Mouse (Mus musculus) heart, adult 11 months (tissue): ENCODE results near the gene Tmed9.
"Not testable (repeated sequence)": the region's sequence is repeated elsewhere in the genome, so short reads cannot be mapped to it uniquely, and the experiment has no call there.

Experiments used
- DNase-seq: peaks from one replicate; pipeline ENCODE4 v3.0.0; 2022

Gene Tmed9

DNA sequence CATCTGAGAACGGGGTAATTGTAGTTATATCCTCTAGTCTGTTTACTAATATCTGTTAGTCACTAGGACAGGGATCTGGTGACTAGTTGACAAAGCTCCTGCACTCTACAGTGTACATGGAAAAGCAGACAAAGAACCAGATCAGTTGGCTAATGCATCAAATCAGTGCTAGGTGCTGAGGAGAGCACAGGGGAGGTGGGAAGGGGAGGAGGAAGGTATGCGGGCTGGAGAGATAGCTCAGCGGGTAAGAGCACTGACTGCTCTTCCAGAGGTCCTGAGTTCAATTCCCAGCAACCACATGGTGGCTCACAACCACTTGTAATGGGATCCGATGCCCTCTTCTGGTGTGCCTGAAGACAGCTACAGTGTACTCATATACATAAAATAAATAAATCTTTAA, 5.0 kb upstream of the Tmed9 start:
- peak; percentile 81 for DNase-seq

DNA sequence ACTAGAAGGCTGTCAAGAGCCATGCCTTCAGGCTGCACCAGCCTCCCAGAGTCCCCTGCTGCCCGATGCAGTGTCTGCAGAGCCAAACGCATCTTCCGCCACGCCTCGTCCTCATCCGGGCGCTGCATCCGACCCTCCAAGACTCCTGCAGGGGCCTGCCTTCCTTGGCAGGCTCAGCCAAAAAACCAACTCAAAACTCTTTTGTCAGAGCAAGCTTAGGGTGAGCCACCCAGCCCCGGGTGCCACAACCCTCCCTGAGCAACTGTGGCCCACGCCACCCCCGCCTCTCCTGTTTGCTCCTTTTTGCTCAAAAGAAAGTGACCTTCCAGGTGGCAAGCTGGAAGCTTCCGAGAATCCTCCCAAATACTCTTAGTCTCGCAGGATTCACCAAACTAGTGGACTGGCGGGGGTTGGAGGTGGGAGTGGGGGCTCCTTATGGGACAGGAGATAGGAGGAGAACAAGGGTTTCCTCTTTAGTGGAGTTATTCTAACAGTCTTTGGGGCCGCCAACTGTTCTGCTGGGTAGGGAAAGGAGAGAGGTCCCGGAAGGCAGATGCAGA, 3.7 kb upstream of the Tmed9 start:
- DNase-seq = peak; percentile 93

DNA sequence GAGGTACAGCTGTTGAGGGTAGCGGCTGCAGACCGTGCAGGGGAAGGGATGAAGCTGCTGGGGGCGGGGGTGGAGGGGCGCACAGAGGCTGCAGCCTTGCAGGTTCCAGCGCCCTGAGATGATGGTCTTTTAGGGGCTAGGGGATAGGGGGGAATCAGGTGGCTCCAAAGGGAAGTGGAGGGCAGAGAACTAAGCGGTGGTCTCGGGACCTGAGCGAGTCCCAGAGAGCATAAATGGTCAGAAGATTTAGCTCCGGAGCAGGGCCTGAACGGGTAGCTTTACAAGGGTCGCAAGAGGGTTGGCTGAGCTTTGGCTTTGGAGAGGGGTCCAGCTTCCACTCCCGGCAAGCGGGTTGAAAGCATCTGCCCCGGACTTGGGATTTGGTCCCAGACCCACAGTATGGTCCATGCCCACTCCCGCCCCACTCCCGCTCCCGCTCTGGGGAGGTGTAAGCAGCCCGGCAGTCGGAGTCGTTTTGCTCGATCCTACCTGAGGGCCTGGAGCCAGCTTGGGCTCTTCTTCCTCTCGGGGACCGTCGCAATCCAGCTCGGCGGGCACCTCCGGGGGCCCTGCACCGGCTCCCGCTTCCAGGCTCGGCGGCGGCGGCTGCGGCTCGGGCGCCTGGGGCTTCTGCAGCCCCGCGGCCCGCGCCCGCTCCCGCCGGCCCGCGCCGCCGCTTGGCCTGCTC, 3.1 kb upstream of the Tmed9 start:
- DNase-seq = peak; percentile 94

DNA sequence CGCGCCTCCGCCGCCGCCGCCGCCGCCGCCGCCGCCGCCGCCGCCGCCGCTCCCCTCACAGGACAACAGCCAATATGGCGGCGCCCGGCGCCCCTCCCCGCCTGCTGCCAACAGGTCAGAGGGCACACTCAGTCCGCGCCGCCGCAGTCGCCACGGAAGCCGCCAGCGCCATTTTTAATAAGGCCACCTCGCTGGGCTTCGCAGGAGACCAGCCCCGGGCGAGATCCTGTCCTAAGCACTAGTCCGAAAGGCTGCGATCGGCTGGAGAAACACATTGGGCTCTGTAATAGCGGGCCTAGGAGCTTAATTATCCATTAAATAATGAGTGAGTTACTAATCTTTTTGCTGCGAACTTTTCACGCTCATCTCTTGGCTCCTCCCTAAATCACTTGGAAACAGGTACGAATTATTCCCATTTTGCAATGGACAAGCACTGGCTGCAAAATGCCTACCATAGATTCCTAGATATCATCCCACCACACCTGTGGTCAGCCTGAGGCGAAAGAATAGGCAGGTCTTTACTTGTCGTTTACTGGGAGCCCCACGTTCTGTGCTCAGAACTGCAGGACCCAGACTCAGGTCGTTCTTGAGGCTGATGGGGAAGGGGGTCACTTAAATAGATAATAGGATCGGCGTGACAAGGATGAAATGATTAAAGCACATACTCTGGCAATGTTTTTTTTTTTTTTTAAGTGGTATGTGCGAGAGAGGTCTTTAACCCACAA, 2.3 kb upstream of the Tmed9 start, which contains the start of gene Fam193b:
Gene Fam193b, minus strand, starts transcription at position 94 of the 725 bp plus-strand sequence.
- peak; percentile 99 for DNase-seq

DNA sequence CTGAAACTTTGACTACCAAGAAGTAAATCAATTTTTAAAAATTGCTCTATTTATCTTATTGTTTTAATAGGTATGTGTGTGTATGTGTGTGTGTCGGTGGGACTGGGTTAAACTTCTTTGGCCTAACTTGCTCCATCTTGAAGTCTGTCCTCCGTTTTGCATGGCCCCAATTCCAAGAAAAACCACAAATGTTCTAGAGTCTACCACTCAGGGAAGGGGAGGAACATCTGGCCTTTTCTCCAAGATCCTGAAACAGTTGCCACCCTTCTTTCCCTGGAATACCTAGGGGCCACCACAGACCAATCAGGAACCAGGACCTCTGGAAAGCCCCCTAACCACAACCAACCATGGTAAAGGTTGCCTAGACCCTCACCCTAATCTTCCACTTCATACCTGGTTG, 1.6 kb upstream of the Tmed9 start:
- peak; percentile 80 for DNase-seq

DNA sequence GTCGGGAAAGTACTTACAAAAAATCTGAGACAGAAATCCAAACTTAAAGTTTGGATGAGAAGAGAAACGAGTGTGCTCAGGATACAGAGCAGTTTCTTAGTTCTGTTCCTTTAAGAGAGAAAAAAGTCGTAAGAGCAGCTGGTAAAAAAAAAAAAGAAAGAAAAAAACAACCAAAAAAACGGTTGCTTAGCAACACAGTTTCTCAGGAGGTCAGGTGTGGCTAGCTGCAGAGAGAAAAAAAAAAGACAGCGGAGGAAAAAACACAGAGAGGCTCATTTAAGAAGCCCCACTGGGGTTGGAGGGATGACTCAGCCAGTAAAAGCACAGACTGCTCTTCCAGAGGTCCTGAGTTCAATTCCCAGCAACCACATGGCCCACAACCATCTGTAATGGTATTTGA, 789 bp downstream of the Tmed9 start:
- DNase-seq = no peak

DNA sequence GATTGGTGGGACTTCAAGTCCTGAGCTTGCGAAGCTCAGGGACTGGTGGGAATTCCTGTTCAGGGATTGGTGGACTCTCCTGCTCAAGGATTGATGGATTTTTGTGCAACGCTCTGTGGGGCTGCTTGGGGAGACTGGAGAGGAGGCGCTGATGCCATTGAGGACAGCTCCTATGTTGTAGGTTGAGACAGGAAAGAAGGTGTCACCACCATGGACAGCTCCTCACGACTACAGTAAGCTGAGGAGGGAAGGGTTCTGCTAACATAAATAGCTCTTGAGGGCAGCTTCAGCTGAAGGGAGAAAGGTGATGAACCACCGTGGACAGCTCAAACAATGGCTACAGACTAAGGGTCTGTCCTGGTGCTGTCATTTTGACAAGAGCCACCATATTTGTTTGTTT, 2.4 kb downstream of the Tmed9 start:
- peak; percentile 81 for DNase-seq

DNA sequence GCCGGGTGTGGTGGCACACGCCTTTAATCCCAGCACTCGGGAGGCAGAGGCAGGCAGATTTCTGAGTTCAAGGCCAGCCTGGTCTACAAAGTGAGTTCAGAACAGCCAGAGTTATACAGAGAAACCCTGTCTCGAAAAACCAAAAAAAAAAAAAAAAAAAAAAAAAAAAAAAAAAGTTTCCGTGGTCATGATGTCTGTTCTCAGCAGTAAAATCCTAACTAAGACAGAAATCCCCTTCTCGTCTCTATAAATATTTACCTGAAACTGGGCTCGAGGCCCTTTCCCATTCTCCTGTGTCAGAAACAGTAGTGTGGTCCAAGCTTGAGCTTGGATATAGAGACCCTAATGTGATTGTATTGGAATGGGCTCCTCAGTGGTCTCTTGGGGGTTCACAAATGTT, 3.3 kb downstream of the Tmed9 start:
- not testable (repeated sequence) for DNase-seq

DNA sequence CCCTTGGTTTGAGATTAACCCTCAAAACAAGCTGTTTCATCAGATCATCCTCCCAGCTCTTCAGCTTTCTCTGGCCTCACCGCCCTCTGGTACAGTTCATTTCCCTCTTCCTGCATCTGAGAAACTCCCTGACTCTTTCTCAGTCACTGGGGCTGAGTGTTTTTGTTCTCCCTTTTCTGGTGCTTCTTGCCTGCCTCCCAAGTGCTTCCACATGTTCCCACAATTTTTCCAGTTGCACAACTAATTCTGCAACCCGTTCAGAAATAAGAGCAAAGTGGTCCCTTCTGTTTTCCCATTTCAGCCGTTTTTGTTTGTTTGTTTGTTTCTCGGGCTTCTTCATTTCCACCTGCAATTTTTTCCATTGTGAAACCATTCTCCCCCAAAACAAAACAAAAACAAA, 4.6 kb downstream of the Tmed9 start:
- peak; percentile 57 for DNase-seq

DNA sequence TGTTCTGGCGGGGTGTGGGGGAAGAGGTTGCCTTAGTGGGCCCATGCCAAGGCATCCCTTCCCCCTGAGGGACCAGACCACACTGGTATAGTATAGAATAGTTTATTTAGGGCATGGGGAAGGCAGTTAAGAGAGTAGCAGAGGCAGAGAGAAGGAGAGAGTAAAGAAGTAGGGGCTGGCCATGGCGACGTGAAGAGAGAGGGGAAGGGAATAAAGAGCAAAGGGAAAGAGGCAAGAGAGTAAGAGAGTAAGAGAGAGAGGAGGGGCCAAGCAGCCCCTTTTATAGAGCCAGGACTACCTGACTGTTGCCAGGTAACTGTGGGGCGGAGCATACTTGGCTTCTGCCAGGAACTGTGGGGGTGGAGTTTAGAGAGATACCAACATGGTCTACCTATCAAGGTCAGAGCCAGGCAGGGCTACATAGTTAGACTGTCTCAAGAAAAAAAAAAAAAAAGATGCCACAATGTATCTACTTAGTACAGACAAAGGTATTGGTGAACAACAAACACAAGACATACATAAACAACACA, 18.5 kb downstream of the Tmed9 start:
- DNase-seq = peak; percentile 83

DNA sequence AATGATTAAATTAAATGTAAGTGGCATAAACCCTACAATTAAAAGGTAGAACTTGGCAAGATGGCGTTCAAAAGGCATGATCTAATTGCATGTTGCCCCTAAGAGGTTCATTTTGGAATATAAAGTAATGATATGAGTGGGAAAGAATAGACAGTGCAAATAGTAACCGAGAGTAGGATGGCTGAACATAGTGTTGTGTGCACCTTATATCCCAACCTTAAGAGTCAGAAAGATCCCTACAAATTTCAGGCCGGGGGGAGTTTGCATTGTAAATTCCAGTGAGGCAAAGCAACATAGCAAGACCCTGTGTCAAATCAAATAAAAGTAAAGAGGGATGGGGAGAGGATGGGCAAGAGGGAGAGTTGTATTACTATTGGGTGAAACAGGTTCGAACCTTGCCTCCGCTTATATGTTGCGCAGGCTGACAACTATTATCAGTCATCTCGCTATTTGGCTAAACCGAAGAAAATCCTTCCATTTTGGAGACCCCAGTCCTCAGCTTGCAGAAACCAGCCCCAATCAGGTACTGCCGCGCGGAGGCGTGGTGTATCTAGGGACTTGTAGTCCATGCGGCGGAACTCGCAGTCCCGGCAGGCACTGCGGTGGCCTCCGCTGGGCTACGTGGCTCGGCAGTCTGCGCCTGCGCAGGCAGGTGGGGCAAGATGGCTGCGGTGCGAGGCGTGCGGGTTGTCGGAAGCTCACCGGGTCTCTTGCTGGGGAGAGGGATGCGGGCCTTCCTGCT, 19.2 kb downstream of the Tmed9 start:
- peak; percentile 99 for DNase-seq

DNA sequence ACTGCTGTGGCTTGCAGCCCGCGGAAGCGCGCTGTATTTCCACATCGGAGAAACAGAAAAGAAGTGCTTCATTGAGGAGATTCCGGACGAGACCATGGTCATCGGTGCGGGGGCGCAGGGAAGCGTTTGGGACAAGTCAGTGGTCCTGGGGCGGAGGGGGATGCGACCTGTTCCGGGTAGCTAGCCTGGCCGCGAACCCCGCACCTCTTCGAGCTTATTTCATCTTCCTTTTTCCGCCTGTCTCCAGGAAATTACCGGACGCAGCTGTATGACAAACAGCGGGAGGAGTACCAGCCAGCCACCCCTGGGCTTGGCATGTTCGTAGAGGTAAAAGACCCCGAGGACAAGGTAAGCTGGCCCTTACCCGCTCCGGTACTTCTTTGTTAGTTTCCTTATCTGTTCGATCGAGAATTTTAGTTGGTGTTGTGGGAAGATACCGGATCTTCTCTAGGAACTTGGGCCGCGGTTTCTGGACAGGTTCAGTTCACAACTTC, 19.8 kb downstream of the Tmed9 start:
- no peak for DNase-seq

DNA sequence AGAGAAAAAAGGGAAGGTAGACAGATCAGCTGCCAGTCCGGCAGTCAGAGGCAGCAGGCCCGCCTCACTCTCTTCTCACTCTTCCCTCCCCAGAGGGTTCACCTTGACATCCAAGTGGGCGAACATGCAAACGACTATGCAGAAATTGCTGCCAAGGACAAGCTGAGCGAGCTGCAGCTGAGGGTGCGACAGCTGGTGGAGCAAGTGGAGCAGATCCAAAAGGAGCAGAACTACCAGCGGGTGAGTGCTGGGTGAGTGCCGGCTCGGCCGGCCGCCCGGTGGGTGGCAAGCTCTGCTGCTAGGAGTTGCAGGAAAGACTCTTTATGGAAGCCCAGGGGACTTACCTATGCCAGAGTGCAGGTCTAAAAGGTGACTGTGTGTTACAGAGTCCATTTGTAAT, 21.8 kb downstream of the Tmed9 start:
- peak; percentile 93 for DNase-seq

DNA sequence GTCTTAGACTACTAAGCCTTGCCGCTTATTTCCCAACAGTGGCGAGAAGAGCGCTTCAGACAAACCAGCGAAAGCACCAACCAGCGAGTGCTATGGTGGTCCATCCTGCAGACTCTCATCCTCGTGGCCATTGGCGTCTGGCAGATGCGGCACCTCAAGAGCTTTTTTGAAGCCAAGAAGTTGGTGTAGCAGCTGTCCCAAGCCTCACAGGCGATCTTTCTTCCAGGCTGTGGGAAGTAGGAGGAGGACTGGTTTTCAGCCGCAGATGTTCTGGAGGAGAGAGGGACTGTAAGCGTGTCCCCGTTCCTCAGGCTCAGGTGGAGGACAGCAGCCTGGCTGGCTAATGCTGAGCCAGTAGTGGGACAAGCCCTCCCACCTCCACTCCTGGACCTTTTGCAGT, 23.3 kb downstream of the Tmed9 start:
- DNase-seq = peak; percentile 81

DNA sequence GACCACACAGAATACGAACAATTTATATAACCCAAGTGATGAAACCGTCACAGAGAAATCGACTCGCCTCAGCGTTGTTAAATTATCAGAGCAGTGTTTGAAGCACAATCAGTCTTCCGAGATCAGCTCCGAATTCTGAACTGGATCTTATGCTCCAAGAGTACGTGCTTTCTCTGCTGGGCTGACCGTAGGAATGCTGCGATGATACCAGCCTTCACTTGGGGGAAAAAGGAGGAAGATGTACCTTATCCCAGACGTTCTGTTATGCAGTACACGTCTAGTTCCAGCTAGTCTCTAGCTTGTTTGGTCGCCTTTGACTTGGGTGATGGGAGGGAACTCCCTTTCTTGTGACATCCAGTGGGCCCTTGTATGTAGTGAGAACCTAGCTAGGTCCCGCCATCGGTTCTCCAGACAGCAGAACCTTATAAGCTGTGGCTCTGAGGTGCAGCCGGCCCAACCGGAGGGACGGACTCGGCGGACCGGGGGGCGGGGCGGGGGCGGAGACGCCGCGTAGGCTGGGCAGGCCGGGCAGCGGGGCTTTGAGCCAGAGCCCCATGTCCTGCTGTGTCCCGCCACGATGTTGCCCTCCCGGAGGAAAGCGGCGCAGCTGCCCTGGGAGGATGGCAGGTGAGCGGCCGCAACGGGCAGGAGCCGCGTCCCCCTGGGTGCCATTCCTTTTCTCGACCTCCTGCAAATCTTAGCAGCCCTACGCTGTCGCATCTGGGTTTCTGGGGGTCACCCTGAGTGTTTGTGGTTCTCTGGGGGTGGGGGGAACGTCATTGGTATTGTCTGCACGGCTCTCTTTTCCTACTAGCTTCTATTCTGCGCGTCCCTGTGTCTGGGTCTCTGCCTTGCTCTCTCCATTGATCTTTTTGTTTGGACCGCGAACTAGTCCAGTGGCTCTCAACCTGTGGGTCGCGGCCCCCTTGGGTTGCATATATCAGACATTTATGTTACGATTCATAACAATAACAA, 26.3 kb downstream of the Tmed9 start, which contains the start of gene B4galt7:
Gene B4galt7, plus strand, starts transcription at position 331 of the 975 bp plus-strand sequence.
- peak; percentile 99 for DNase-seq

DNA sequence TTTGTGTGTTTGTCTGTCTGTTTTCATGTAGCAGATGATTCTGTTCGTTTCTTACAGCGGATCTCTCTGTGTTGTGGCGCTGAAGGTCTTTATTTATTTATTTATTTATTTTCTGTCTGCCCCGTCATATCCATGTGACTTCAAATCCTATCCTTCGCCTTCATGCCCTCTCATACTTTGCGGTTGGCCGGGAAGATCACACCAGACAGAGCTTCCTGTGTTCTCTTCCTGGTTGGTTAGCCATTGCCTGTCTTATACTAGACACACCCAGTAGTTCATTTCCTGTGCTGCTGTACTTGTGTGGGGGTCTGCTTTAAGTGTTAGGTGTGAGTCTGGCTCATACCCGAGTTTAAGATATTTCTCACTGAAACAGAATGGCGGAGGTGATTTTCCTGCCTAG, 27.1 kb downstream of the Tmed9 start:
- DNase-seq = peak; percentile 93

DNA sequence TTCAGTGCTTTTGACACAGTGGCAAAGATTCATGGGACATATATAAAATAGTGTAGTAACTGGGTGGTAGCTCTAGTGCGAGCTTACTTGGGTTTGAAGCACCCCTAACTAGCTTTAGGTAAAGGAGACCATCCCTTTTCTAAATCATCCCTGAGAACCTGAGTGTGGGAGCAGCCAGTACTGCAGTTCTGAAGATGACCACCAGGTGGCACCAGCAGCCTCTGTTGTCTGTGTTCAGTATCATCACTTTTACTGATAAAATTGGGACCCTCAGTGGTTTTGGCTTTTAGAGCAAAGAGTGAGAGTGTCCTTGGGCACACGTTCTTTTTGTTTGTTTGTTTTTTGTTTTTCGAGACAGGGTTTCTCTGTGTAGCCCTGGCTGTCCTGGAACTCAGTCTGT, 28.1 kb downstream of the Tmed9 start:
- DNase-seq = peak; percentile 95

DNA sequence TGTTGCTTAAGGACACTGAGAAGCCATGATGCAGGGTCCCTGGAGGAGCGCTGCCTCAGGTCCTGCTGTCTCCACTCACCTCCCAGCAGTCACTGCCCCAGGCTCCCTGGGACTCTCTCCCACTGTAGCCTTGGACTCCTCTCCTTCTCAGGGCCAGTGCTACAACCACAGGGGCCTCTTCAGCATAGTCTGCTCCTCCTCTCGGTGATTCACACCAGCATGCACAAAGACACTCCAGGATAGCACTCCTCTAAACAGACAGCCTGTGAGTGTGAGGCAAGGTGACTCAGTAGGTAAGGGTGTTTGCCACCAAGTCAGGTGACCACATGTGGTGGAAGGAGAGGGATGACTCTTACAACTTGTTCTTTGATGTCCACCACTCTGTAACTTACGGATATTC, 31.1 kb downstream of the Tmed9 start:
- no peak for DNase-seq

DNA sequence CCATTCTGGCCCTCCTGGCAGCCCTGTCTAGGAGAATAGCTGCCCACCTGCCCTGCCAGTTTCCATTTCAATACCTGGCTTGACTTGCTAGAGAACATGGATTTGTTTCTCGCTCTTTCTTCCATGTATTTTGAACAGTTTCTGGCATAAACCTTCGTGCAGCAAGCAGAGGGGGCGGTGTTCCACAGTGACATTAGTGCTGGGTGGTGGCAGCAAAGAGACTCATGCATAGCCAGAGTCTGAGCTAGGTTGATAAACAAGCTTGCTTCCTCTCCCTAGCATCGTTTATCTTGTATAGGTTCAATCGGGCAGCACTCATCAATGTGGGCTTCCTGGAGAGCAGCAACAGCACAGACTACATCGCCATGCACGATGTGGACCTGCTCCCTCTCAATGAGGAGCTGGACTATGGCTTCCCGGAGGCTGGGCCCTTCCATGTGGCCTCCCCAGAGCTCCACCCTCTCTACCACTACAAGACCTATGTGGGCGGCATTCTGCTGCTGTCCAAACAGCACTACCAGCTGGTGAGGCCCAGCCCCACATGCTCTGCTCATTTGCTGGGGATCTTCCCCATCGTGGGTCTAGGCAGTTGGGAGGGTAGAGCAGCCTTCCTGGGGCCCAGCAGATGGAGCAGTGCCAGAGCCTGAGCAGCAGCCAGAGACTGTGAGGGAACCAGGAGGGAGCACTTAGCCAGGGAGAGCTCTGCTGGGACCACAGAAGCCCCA, 33.5 kb downstream of the Tmed9 start:
- peak; percentile 84 for DNase-seq

DNA sequence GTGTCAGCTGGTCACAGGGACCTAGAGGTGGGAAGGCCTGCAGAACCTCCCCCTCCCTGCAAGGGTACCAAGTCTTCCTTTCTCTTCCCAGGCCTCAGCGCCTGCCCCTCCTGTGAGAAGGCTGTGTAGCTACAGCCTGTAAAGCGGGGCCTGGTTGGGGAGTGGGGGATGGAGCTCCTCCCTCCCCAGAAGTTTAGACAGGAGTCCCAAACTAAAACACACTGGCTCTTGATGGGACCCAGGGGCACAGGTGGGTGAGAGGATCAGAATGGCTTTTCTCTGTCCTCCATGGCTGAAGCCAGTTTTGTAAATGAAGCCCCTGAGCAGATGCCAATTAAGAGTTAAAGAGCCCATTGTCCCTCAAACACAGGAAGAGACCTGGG, 34.1 kb downstream of the Tmed9 start:
- peak; percentile 80 for DNase-seq

DNA sequence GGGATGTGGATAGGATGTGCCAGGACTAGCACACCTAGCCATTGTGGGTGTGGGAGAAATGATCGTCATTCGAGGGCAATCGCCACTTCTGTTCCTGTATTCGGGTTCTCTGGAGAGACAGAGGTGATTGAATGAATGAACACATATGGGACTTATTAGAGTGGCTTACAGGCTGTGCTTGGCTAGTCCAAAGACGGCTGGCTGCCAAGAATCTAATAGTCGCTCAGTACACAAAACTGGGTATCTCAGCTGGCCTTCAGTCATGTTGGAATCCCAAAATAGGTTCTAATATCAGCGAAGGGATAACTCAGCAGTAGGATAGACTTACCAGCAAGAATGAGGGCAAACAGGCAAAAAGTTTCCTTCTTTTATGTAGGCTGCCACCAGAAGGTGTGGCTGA, 38.5 kb downstream of the Tmed9 start:
- no peak for DNase-seq
